Mouse (Mus musculus): Measurements from ENCODE around the gene Lsm3. TPM values are rescaled to one million over a fixed set of nuclear protein-coding genes. Genes with fewer than 3 reads are reported as not detected.

Gene Lsm3
- polyA plus RNA-seq, 1 experiment, result not detected

DNA sequence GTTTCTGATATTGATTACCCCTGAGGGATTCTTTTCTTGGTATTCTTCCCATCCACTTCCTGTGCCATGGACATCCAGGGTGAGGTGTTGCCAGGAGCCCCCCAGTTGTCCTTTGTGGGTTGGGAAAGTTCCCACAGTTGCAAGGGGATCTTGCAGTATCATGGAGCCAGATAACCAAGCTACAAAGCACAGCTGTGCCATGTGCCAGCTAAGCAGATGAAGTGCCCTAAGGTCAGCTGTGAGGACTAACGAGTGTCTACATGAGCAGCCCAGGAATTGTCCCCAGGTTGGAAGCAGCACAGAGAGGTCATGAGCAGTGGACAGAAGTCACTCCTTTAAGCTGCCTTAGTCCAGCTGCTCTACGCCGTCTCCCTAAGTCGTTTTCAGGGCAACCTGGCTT is 9.8 kb downstream of the Lsm3 start:
- H3K4me3 ChIP-seq (ENCODE audit: insufficient read depth, low read depth, low read length), result no peak overlapping the region
- 79% methylated on average over 4 of the region's 4 CpGs for WGBS
- H3K27ac ChIP-seq (ENCODE audit: insufficient read depth, low read depth, low read length), result no peak overlapping the region
- TF ChIP-seq CTCF (IDR thresholded peaks at IDR 0.05; ENCODE audit: insufficient read depth, low read depth, low read length) (no peak), POLR2A (IDR thresholded peaks at IDR 0.05; ENCODE audit: insufficient read depth, low read depth, low read length) (no peak)
- H3K4me1 ChIP-seq (ENCODE audit: control insufficient read depth, insufficient read depth, low read length), result peaks cover 2% of the 10 kb centered on the region; the same call in 1 of the 2 replicates

DNA sequence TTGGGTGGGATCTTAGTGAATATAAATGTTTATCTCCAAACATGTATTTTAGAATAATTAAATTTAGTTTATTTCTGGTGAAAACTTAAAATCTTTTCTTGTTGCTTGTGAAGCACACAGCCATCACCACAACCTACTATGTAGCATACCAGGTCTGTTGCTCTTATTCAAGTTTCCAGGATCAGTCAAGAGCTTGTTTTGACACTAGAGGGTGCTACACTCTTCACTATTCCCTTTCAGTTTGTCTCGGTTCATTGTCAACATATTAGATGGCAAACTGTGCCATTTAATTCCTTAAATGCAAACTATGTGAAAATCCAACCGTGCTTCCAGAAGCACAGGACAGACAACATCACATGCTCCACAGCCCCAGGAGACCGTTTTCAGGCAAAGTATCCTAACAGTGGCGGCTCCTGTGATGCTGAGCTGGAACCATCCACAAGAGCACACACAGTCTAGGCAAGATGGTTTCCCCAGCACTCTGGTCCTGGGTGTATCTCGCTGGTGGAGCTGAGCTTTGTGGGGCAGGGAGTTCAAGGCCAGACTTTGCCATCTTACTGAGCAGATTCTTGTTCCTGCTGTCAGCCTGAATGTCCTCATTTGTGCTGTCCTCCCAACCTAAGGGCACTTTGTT is 11.6 kb downstream of the Lsm3 start:
- TF ChIP-seq POLR2A (IDR thresholded peaks at IDR 0.05; ENCODE audit: insufficient read depth, low read depth, low read length), result no peak
- TF ChIP-seq CTCF (IDR thresholded peaks at IDR 0.05; ENCODE audit: insufficient read depth, low read depth, low read length), result no peak
- Histone ChIP-seq H3K4me1 (ENCODE audit: control insufficient read depth, insufficient read depth, low read length) (peaks cover 2% of the 10 kb centered on the region; the same call in 1 of the 2 replicates), H3K4me3 (ENCODE audit: insufficient read depth, low read depth, low read length) (no peak overlapping the region), H3K27ac (ENCODE audit: insufficient read depth, low read depth, low read length) (no peak overlapping the region)
- 32% methylated on average over 5 of the region's 5 CpGs for WGBS

DNA sequence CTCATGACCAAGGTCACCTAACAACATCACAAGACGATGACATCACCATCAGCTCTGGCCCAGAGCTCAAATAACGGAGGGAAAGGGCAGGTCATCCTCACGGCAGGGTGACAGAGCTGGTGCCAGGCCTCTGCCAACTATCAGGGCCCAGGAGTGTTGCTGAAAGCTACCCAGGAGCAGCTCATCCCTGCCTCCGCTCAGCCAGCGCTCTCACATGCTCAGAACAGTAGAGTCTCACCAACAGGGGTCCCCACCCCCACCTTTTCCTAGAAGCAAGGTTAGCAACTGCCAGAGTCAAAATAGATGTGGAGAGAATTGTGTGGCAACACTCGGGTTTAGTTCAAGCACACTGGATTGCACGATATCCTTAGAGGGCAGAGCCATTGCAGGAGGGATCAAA is 12.5 kb downstream of the Lsm3 start:
- no peak overlapping the region for H3K4me3 ChIP-seq (ENCODE audit: insufficient read depth, low read depth, low read length)
- 82% methylated on average over 7 of the region's 7 CpGs for WGBS

DNA sequence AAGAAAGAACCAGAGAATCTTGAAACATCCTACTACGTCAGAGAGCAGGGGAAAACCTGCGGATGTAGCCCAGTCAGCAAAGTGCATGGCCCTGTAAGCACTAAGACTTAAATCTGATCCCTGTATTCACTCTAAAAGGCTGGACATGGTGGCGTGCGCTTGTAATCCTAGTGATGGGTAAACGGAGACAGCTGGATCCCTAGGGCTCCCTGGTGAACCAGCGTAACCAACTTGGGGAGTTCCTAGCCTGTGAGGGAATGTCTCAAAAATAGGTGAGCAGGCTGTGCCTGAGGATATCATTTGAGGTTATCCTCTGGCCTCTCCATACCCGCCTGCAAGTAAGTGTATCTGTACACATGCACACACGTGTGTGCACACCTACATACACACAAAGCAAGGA is 14.9 kb downstream of the Lsm3 start:
- TF ChIP-seq POLR2A (IDR thresholded peaks at IDR 0.05; ENCODE audit: insufficient read depth, low read depth, low read length), result no peak
- no peak for TF ChIP-seq CTCF (IDR thresholded peaks at IDR 0.05; ENCODE audit: insufficient read depth, low read depth, low read length)
- H3K4me1 ChIP-seq (ENCODE audit: control insufficient read depth, insufficient read depth, low read length), result peaks cover 2% of the 10 kb centered on the region; the same call in 1 of the 2 replicates
- no peak overlapping the region for H3K4me3 ChIP-seq (ENCODE audit: insufficient read depth, low read depth, low read length)
- H3K27ac ChIP-seq (ENCODE audit: insufficient read depth, low read depth, low read length), result no peak overlapping the region
- 92% methylated on average over 8 of the region's 8 CpGs for WGBS

More for the DNA sequence above, 12.5 kb downstream of the Lsm3 start:
- H3K27ac ChIP-seq (ENCODE audit: insufficient read depth, low read depth, low read length), result no peak overlapping the region
- H3K4me1 ChIP-seq (ENCODE audit: control insufficient read depth, insufficient read depth, low read length), result peaks cover 2% of the 10 kb centered on the region; the same call in 1 of the 2 replicates
- TF ChIP-seq CTCF (IDR thresholded peaks at IDR 0.05; ENCODE audit: insufficient read depth, low read depth, low read length) (no peak), POLR2A (IDR thresholded peaks at IDR 0.05; ENCODE audit: insufficient read depth, low read depth, low read length) (no peak)

- Histone ChIP-seq H3K4me3 (ENCODE audit: insufficient read depth, low read depth, low read length) (no peak overlapping the region), H3K27ac (ENCODE audit: insufficient read depth, low read depth, low read length) (no peak overlapping the region), H3K4me1 (ENCODE audit: control insufficient read depth, insufficient read depth, low read length) (peaks cover 2% of the 10 kb centered on the region; the same call in 1 of the 2 replicates)
- WGBS, result 75% methylated on average over 6 of the region's 6 CpGs
- TF ChIP-seq POLR2A (IDR thresholded peaks at IDR 0.05; ENCODE audit: insufficient read depth, low read depth, low read length) (no peak), CTCF (IDR thresholded peaks at IDR 0.05; ENCODE audit: insufficient read depth, low read depth, low read length) (no peak)
Measured at GRCm38 (mm10) chr6:91531276-91531675, 15.5 kb downstream of the Lsm3 start.

DNA sequence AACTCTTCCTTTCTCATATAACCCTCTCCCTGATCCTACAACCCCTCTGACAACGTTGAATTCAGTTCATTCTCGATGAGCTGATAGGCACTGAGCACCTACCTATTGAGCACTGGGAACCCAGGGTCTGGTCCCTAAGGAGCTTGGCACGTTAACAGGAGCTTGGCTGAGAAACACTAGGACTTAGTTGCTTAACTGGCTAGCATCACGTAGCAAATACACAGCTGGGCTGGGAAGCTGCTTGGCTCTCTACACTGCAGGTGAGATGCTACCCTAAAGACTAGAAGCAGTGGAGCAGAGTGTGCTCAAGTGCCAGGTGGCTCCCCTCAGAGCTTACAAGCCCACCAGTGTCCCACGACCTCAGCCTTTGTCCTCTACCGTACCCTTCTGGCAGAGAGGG is 16.9 kb downstream of the Lsm3 start:
- TF ChIP-seq CTCF (IDR thresholded peaks at IDR 0.05; ENCODE audit: insufficient read depth, low read depth, low read length) (no peak), POLR2A (IDR thresholded peaks at IDR 0.05; ENCODE audit: insufficient read depth, low read depth, low read length) (no peak)
- Histone ChIP-seq H3K4me1 (ENCODE audit: control insufficient read depth, insufficient read depth, low read length) (peaks cover 2% of the 10 kb centered on the region; the same call in 1 of the 2 replicates), H3K4me3 (ENCODE audit: insufficient read depth, low read depth, low read length) (no peak overlapping the region), H3K27ac (ENCODE audit: insufficient read depth, low read depth, low read length) (no peak overlapping the region)
- WGBS, result 61% methylated on average over 6 of the region's 6 CpGs

GRCm38 (mm10) chr6:91533359-91533758 is 17.6 kb downstream of the Lsm3 start:
- Histone ChIP-seq H3K4me1 (ENCODE audit: control insufficient read depth, insufficient read depth, low read length) (no peaks in the 10 kb centered on the region), H3K4me3 (ENCODE audit: insufficient read depth, low read depth, low read length) (no peak overlapping the region), H3K27ac (ENCODE audit: insufficient read depth, low read depth, low read length) (no peak overlapping the region)
- TF ChIP-seq CTCF (IDR thresholded peaks at IDR 0.05; ENCODE audit: insufficient read depth, low read depth, low read length) (no peak), POLR2A (IDR thresholded peaks at IDR 0.05; ENCODE audit: insufficient read depth, low read depth, low read length) (no peak)
- WGBS, result 65% methylated on average over 5 of the region's 5 CpGs

GRCm38 (mm10) chr6:91533771-91534170 is 18.0 kb downstream of the Lsm3 start:
- Histone ChIP-seq H3K4me1 (ENCODE audit: control insufficient read depth, insufficient read depth, low read length) (no peaks in the 10 kb centered on the region), H3K4me3 (ENCODE audit: insufficient read depth, low read depth, low read length) (no peak overlapping the region), H3K27ac (ENCODE audit: insufficient read depth, low read depth, low read length) (no peak overlapping the region)
- TF ChIP-seq POLR2A (IDR thresholded peaks at IDR 0.05; ENCODE audit: insufficient read depth, low read depth, low read length), result no peak
- no peak for TF ChIP-seq CTCF (IDR thresholded peaks at IDR 0.05; ENCODE audit: insufficient read depth, low read depth, low read length)
- WGBS, result 49% methylated on average over 2 of the region's 2 CpGs

GRCm38 (mm10) chr6:91534268-91534667 is 18.5 kb downstream of the Lsm3 start:
- TF ChIP-seq POLR2A (IDR thresholded peaks at IDR 0.05; ENCODE audit: insufficient read depth, low read depth, low read length) (no peak), CTCF (IDR thresholded peaks at IDR 0.05; ENCODE audit: insufficient read depth, low read depth, low read length) (no peak)
- Histone ChIP-seq H3K27ac (ENCODE audit: insufficient read depth, low read depth, low read length) (no peak overlapping the region), H3K4me3 (ENCODE audit: insufficient read depth, low read depth, low read length) (no peak overlapping the region), H3K4me1 (ENCODE audit: control insufficient read depth, insufficient read depth, low read length) (no peaks in the 10 kb centered on the region)
- 83% methylated on average over 4 of the region's 4 CpGs for WGBS

All from olfactory bulb, adult 2 months (tissue).